8 mouse cellular contexts compared by ENCODE assay signal in genomic region chr7:45526474-45527120, GRCm38 (mm10). TPM values are rescaled to one million over a fixed set of nuclear protein-coding genes. Genes with fewer than 3 reads are reported as not detected.
A peak's percentile ranks its signal among the peaks of the same experiment; 100 is the strongest.
DNase-seq lines count a peak whose midpoint lies in the region; ATAC-seq and TF ChIP-seq lines count a peak whose summit lies in the region.

No protein-coding gene starts in this region.

- ATAC-seq in embryonic facial prominence, embryonic 13.5 days (ENCODE audit: insufficient number of reproducible peaks, insufficient read depth, low FRiP score, low TSS enrichment, low read depth) = no peak
- no peak for ATAC-seq in intestine, postnatal 0 days
- ATAC-seq in granulocyte monocyte progenitor cell, adult 5-6 weeks (replicated peaks; ENCODE audit: poor library complexity, severe bottlenecking) = no peak

- H3K9ac ChIP-seq in embryonic facial prominence, embryonic 13.5 days = peak overlapping the region; percentile 89
- H3K9ac ChIP-seq in intestine, postnatal 0 days (ENCODE audit: low read depth, low read length) = peak overlapping the region; percentile 77

- peaks cover 42% of the 10 kb centered on the region for H3K4me1 ChIP-seq in embryonic facial prominence, embryonic 13.5 days
- H3K4me1 ChIP-seq in intestine, postnatal 0 days (replicated peaks; ENCODE audit: control insufficient read depth, insufficient read depth, low read length) = peaks cover 8% of the 10 kb centered on the region

- peak overlapping the region; percentile 82 for H3K27ac ChIP-seq in embryonic facial prominence, embryonic 13.5 days
- peak overlapping the region; percentile 80 for H3K27ac ChIP-seq in intestine, postnatal 0 days (ENCODE audit: low read depth, low read length)

- H3K9me3 ChIP-seq in embryonic facial prominence, embryonic 13.5 days = no peaks in the 10 kb centered on the region
- H3K9me3 ChIP-seq in intestine, postnatal 0 days (ENCODE audit: control insufficient read depth) = no peaks in the 10 kb centered on the region

- peak overlapping the region; percentile 83 for H3K4me3 ChIP-seq in embryonic facial prominence, embryonic 13.5 days
- H3K4me3 ChIP-seq in intestine, postnatal 0 days (ENCODE audit: low read depth, low read length) = peak overlapping the region; percentile 61

- DNase-seq in thymus, postnatal 0 days (ENCODE audit: low spot score) = peak; percentile 48
- DNase-seq in thymus, adult 18-20 months = no peak
- peak; percentile 58 for DNase-seq in lung, postnatal 25 days (ENCODE audit: low spot score)
- no peak for DNase-seq in frontal cortex, postnatal 14 days (ENCODE audit: low spot score in 2 of 2)
- DNase-seq in layer of hippocampus, adult 9-11 months = no peak

- H3K36me3 ChIP-seq in embryonic facial prominence, embryonic 13.5 days = peaks cover 17% of the 10 kb centered on the region
- H3K36me3 ChIP-seq in intestine, postnatal 0 days (ENCODE audit: control insufficient read depth, insufficient read depth) = peaks cover 8% of the 10 kb centered on the region; the same call in 1 of the 2 replicates

- H3K4me2 ChIP-seq in embryonic facial prominence, embryonic 13.5 days = peak overlapping the region; percentile 82
- peak overlapping the region; percentile 73 for H3K4me2 ChIP-seq in intestine, postnatal 0 days (replicated peaks; ENCODE audit: low read depth)

- no peaks in the 10 kb centered on the region for H3K27me3 ChIP-seq in embryonic facial prominence, embryonic 13.5 days
- H3K27me3 ChIP-seq in intestine, postnatal 0 days (replicated peaks; ENCODE audit: control insufficient read depth, insufficient read depth, low read length) = no peaks in the 10 kb centered on the region

- 21% methylated on average over 7 of the region's 7 CpGs for WGBS in embryonic facial prominence, embryonic 13.5 days
- 21% methylated on average over 7 of the region's 7 CpGs for WGBS in intestine, postnatal 0 days

- peak; percentile 65 for TF ChIP-seq CTCF in intestine, postnatal 0 days (IDR thresholded peaks at IDR 0.05; ENCODE audit: low read depth)

RNA-seq across cellular contexts. Expression of gene Plekha4, which starts 0.5 kb away (rescaled TPM):
- polyA plus RNA-seq in thymus, postnatal 0 days (2015; fragmentation: Nextera tagmentation; extraction: Ambion mirVana) = 3.3 and 4.6 TPM in 2 replicates
- polyA plus RNA-seq in embryonic facial prominence, embryonic 13.5 days (2015; fragmentation: Nextera tagmentation; extraction: Ambion mirVana) = 2.9 and 3.8 TPM in 2 replicates
- 0.80 and 1.6 TPM in 2 replicates for polyA plus RNA-seq in intestine, postnatal 0 days (2015; fragmentation: Nextera tagmentation; extraction: Ambion mirVana)
- total RNA-seq in granulocyte monocyte progenitor cell, adult 5-6 weeks (2014; fragmentation: Nextera tagmentation) = not detected in 2 replicates
- 0.26 TPM in 1 of 2 replicates, not detected in the other for total RNA-seq in granulocyte monocyte progenitor cell, adult 5-6 weeks (2017)

RNA-seq across cellular contexts. Expression of gene Ppp1r15a, which starts 0.5 kb away (rescaled TPM):
- polyA plus RNA-seq in thymus, postnatal 0 days (2015; fragmentation: Nextera tagmentation; extraction: Ambion mirVana) = 16.2 and 17.2 TPM in 2 replicates
- polyA plus RNA-seq in embryonic facial prominence, embryonic 13.5 days (2015; fragmentation: Nextera tagmentation; extraction: Ambion mirVana) = 22.9 and 23.0 TPM in 2 replicates
- polyA plus RNA-seq in intestine, postnatal 0 days (2015; fragmentation: Nextera tagmentation; extraction: Ambion mirVana) = 7.4 and 9.0 TPM in 2 replicates
- 8.3 and 22.1 TPM in 2 replicates for total RNA-seq in granulocyte monocyte progenitor cell, adult 5-6 weeks (2014; fragmentation: Nextera tagmentation)
- 51.1 and 54.9 TPM in 2 replicates for total RNA-seq in granulocyte monocyte progenitor cell, adult 5-6 weeks (2017)

RNA-seq across cellular contexts. Expression of gene Nucb1, which starts 16.4 kb away (rescaled TPM):
- polyA plus RNA-seq in thymus, postnatal 0 days (2015; fragmentation: Nextera tagmentation; extraction: Ambion mirVana) = 110 and 111 TPM in 2 replicates
- 198 and 206 TPM in 2 replicates for polyA plus RNA-seq in embryonic facial prominence, embryonic 13.5 days (2015; fragmentation: Nextera tagmentation; extraction: Ambion mirVana)
- 199 and 218 TPM in 2 replicates for polyA plus RNA-seq in intestine, postnatal 0 days (2015; fragmentation: Nextera tagmentation; extraction: Ambion mirVana)
- 184 and 207 TPM in 2 replicates for total RNA-seq in granulocyte monocyte progenitor cell, adult 5-6 weeks (2014; fragmentation: Nextera tagmentation)
- total RNA-seq in granulocyte monocyte progenitor cell, adult 5-6 weeks (2017) = 316 and 398 TPM in 2 replicates

RNA-seq across cellular contexts. Expression of gene Hsd17b14, which starts 28.1 kb away (rescaled TPM):
- 1.1 and 1.2 TPM in 2 replicates for polyA plus RNA-seq in thymus, postnatal 0 days (2015; fragmentation: Nextera tagmentation; extraction: Ambion mirVana)
- 0.25 and 0.83 TPM in 2 replicates for polyA plus RNA-seq in embryonic facial prominence, embryonic 13.5 days (2015; fragmentation: Nextera tagmentation; extraction: Ambion mirVana)
- 0.73 and 1.2 TPM in 2 replicates for polyA plus RNA-seq in intestine, postnatal 0 days (2015; fragmentation: Nextera tagmentation; extraction: Ambion mirVana)
- total RNA-seq in granulocyte monocyte progenitor cell, adult 5-6 weeks (2014; fragmentation: Nextera tagmentation) = 4.4 TPM in 1 of 2 replicates, not detected in the other
- 0.26 and 0.41 TPM in 2 replicates for total RNA-seq in granulocyte monocyte progenitor cell, adult 5-6 weeks (2017)

RNA-seq across cellular contexts. Expression of gene Dhdh, which starts 38.0 kb away (rescaled TPM):
- polyA plus RNA-seq in thymus, postnatal 0 days (2015; fragmentation: Nextera tagmentation; extraction: Ambion mirVana) = 1.1 and 1.5 TPM in 2 replicates
- 4.5 TPM in 2 replicates for polyA plus RNA-seq in embryonic facial prominence, embryonic 13.5 days (2015; fragmentation: Nextera tagmentation; extraction: Ambion mirVana)
- 1.1 and 1.2 TPM in 2 replicates for polyA plus RNA-seq in intestine, postnatal 0 days (2015; fragmentation: Nextera tagmentation; extraction: Ambion mirVana)
- 29.3 and 31.1 TPM in 2 replicates for total RNA-seq in granulocyte monocyte progenitor cell, adult 5-6 weeks (2014; fragmentation: Nextera tagmentation)
- total RNA-seq in granulocyte monocyte progenitor cell, adult 5-6 weeks (2017) = 18.4 and 20.2 TPM in 2 replicates

Comparison
In these comparisons a context has a peak if more than half of its experiments do, and no peak if none do; other contexts are left out.
1. DNase-seq: peak in thymus, postnatal 0 days (single experiment) and lung, postnatal 25 days (single experiment); none in thymus, adult 18-20 months (0 of 2), frontal cortex, postnatal 14 days (0 of 2) and layer of hippocampus, adult 9-11 months (single experiment).